Mouse (Mus musculus): Measurements from ENCODE around the gene Oxa1l. TPM values are rescaled to one million over a fixed set of nuclear protein-coding genes. Genes with fewer than 3 reads are reported as not detected.

Oxa1l gene
- polyA plus RNA-seq (2014; fragmentation: Nextera tagmentation; extraction: Ambion mirVana), result 49.8 and 53.0 TPM in 2 replicates

GRCm38 (mm10) chr14:54360577-54361340 is at the start of gene Oxa1l:
Oxa1l (plus strand) TSS chr14:54360834.
- Histone ChIP-seq H3K9me3 (ENCODE audit: control insufficient read depth, low read length) (no peaks in the 10 kb centered on the region), H3K4me1 (ENCODE audit: control insufficient read depth, insufficient read depth, low read length) (peaks cover 5% of the 10 kb centered on the region; the same call in 1 of the 2 replicates), H3K9ac (ENCODE audit: low read length) (peak within 1 kb of the TSS; percentile 91), H3K4me3 (ENCODE audit: low read depth, low read length) (peak within 1 kb of the TSS; percentile 91), H3K36me3 (ENCODE audit: control insufficient read depth, insufficient read depth, low read length) (no peaks in the 10 kb centered on the region; the same call in none of the 2 replicates), H3K27me3 (ENCODE audit: control insufficient read depth, insufficient read depth, low read length) (no peaks in the 10 kb centered on the region), H3K27ac (ENCODE audit: low read depth, low read length) (peak within 1 kb of the TSS; percentile 67), H3K4me2 (ENCODE audit: low read depth) (peak within 1 kb of the TSS; percentile 72)
- ATAC-seq (ENCODE audit: insufficient read depth, low FRiP score, low TSS enrichment), result peak; percentile 89
- DNase-seq (ENCODE audit: low spot score), result peak; percentile 95
- WGBS, result under 1% methylated on average over 47 of the region's 48 CpGs

DNA sequence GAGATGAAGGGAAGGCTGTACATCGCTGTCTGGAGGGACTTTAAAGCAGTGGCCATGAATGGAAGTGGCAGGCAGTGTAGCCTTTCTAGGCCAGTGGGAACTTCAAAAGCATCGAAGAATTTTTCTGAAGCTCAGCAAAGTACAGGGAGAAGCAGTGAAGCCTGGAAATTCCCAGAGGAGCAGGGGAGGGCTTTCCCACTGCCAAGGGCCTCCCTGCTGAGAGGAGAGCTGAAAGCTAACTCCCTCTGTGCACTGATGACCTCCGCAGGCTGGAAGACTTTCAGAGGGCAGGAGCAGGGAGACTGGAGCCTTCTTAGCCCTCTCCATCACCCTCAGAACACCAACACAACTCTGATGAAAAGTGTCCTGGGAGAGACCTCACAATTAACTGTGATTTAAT is 48.9 kb upstream of the Oxa1l start:
- no peak overlapping the region for H3K4me3 ChIP-seq (ENCODE audit: low read depth, low read length)
- H3K27me3 ChIP-seq (ENCODE audit: control insufficient read depth, insufficient read depth, low read length), result no peaks in the 10 kb centered on the region
- no peaks in the 10 kb centered on the region for H3K36me3 ChIP-seq (ENCODE audit: control insufficient read depth, insufficient read depth, low read length)
- DNase-seq (ENCODE audit: low spot score) (no peak), ATAC-seq (ENCODE audit: insufficient read depth, low FRiP score, low TSS enrichment) (no peak)
- no peak overlapping the region for H3K4me2 ChIP-seq (ENCODE audit: low read depth)
- no peaks in the 10 kb centered on the region for H3K9me3 ChIP-seq (ENCODE audit: control insufficient read depth, low read length)
- WGBS, result 38% methylated on average over 3 of the region's 3 CpGs
- H3K4me1 ChIP-seq (ENCODE audit: control insufficient read depth, insufficient read depth, low read length), result no peaks in the 10 kb centered on the region
- H3K9ac ChIP-seq (ENCODE audit: low read length), result no peak overlapping the region
- H3K27ac ChIP-seq (ENCODE audit: low read depth, low read length), result no peak overlapping the region

- WGBS, result 78% methylated on average over 18 of the region's 18 CpGs
- H3K36me3 ChIP-seq (ENCODE audit: control insufficient read depth, insufficient read depth, low read length), result no peaks in the 10 kb centered on the region
- no peaks in the 10 kb centered on the region for H3K9me3 ChIP-seq (ENCODE audit: control insufficient read depth, low read length)
Observed at GRCm38 (mm10) chr14:54321556-54322376, 38.9 kb upstream of the Oxa1l start.

DNA sequence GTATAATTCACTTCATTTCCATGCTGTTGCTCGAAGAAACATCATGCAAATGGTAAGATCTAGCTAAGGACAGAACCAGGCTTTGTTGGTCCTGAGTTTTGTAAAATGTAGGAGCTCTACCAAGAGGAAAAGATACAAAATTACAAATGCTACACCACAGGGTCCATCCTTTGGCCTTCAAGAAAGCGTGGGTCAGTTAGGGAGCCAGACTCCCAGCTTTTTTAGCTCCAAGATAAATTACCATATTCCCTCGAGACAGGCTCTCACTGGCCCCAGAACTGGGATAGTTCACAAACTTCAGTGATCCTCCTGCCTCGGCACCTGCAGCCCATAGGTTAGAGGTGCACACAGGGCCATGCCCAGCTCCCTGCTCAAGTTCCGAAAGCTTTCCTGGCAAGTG is 36.1 kb upstream of the Oxa1l start:
- Histone ChIP-seq H3K4me1 (ENCODE audit: control insufficient read depth, insufficient read depth, low read length) (no peaks in the 10 kb centered on the region), H3K27me3 (ENCODE audit: control insufficient read depth, insufficient read depth, low read length) (no peaks in the 10 kb centered on the region), H3K9me3 (ENCODE audit: control insufficient read depth, low read length) (no peaks in the 10 kb centered on the region), H3K9ac (ENCODE audit: low read length) (no peak overlapping the region), H3K27ac (ENCODE audit: low read depth, low read length) (no peak overlapping the region), H3K4me3 (ENCODE audit: low read depth, low read length) (no peak overlapping the region), H3K4me2 (ENCODE audit: low read depth) (no peak overlapping the region), H3K36me3 (ENCODE audit: control insufficient read depth, insufficient read depth, low read length) (no peaks in the 10 kb centered on the region)
- WGBS, result 77% methylated on average over 5 of the region's 5 CpGs
- DNase-seq (ENCODE audit: low spot score) (no peak), ATAC-seq (ENCODE audit: insufficient read depth, low FRiP score, low TSS enrichment) (no peak)

More at GRCm38 (mm10) chr14:54321556-54322376, 38.9 kb upstream of the Oxa1l start:
- ATAC-seq (ENCODE audit: insufficient read depth, low FRiP score, low TSS enrichment) (no peak), DNase-seq (ENCODE audit: low spot score) (no peak)
- Histone ChIP-seq H3K27ac (ENCODE audit: low read depth, low read length) (no peak overlapping the region), H3K4me2 (ENCODE audit: low read depth) (no peak overlapping the region), H3K4me1 (ENCODE audit: control insufficient read depth, insufficient read depth, low read length) (no peaks in the 10 kb centered on the region), H3K27me3 (ENCODE audit: control insufficient read depth, insufficient read depth, low read length) (no peaks in the 10 kb centered on the region), H3K4me3 (ENCODE audit: low read depth, low read length) (no peak overlapping the region), H3K9ac (ENCODE audit: low read length) (no peak overlapping the region)

DNA sequence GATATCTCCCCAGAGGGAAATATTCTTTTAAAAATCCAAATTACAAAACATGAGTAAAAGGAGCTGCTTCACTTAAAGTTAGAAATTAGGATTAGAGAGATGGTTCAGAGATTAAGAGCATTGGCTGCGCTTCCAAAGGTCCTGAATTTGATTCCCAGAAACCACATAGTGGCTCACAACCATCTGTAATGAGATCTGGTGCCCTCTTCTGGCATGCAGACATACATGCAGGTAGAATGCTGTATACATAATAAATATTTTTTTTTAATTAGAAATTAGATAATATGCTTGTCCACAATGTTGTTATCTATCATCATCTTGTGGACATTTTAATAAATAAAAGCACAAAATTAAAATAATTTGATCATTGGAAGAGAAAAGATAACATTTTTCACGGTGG is 32.1 kb upstream of the Oxa1l start:
- Histone ChIP-seq H3K36me3 (ENCODE audit: control insufficient read depth, insufficient read depth, low read length) (no peaks in the 10 kb centered on the region), H3K27me3 (ENCODE audit: control insufficient read depth, insufficient read depth, low read length) (no peaks in the 10 kb centered on the region), H3K4me3 (ENCODE audit: low read depth, low read length) (no peak overlapping the region), H3K4me2 (ENCODE audit: low read depth) (no peak overlapping the region), H3K27ac (ENCODE audit: low read depth, low read length) (no peak overlapping the region), H3K4me1 (ENCODE audit: control insufficient read depth, insufficient read depth, low read length) (0 out of 2 replicates have a peak, but pooled peaks cover 2% of the 10 kb centered on the region), H3K9ac (ENCODE audit: low read length) (no peak overlapping the region), H3K9me3 (ENCODE audit: control insufficient read depth, low read length) (no peaks in the 10 kb centered on the region)
- ATAC-seq (ENCODE audit: insufficient read depth, low FRiP score, low TSS enrichment), result no peak
- WGBS, result 84% methylated on average over 2 of the region's 2 CpGs
- DNase-seq (ENCODE audit: low spot score), result no peak

- Histone ChIP-seq H3K9ac (ENCODE audit: low read length) (no peak overlapping the region), H3K4me2 (ENCODE audit: low read depth) (no peak overlapping the region), H3K4me3 (ENCODE audit: low read depth, low read length) (no peak overlapping the region), H3K27ac (ENCODE audit: low read depth, low read length) (no peak overlapping the region), H3K4me1 (ENCODE audit: control insufficient read depth, insufficient read depth, low read length) (0 out of 2 replicates have a peak, but pooled peaks cover 2% of the 10 kb centered on the region), H3K36me3 (ENCODE audit: control insufficient read depth, insufficient read depth, low read length) (no peaks in the 10 kb centered on the region), H3K27me3 (ENCODE audit: control insufficient read depth, insufficient read depth, low read length) (no peaks in the 10 kb centered on the region), H3K9me3 (ENCODE audit: control insufficient read depth, low read length) (no peaks in the 10 kb centered on the region)
- ATAC-seq (ENCODE audit: insufficient read depth, low FRiP score, low TSS enrichment) (no peak), DNase-seq (ENCODE audit: low spot score) (no peak)
- 54% methylated on average over 9 of the region's 9 CpGs for WGBS
Observed at GRCm38 (mm10) chr14:54329201-54329600, 31.4 kb upstream of the Oxa1l start.

GRCm38 (mm10) chr14:54331178-54331577 is 29.5 kb upstream of the Oxa1l start:
- DNase-seq (ENCODE audit: low spot score), result no peak

GRCm38 (mm10) chr14:54332176-54333074 is 28.2 kb upstream of the Oxa1l start:
- ATAC-seq (ENCODE audit: insufficient read depth, low FRiP score, low TSS enrichment), result no peak
- Histone ChIP-seq H3K27ac (ENCODE audit: low read depth, low read length) (0 out of 2 replicates have a peak overlapping the region, but pooled peaks have one; percentile 63), H3K27me3 (ENCODE audit: control insufficient read depth, insufficient read depth, low read length) (no peaks in the 10 kb centered on the region), H3K4me2 (ENCODE audit: low read depth) (no peak overlapping the region), H3K9me3 (ENCODE audit: control insufficient read depth, low read length) (no peaks in the 10 kb centered on the region), H3K9ac (ENCODE audit: low read length) (no peak overlapping the region), H3K4me1 (ENCODE audit: control insufficient read depth, insufficient read depth, low read length) (0 out of 2 replicates have a peak, but pooled peaks cover 2% of the 10 kb centered on the region), H3K36me3 (ENCODE audit: control insufficient read depth, insufficient read depth, low read length) (no peaks in the 10 kb centered on the region), H3K4me3 (ENCODE audit: low read depth, low read length) (no peak overlapping the region)
- 65% methylated on average over 5 of the region's 5 CpGs for WGBS
- peak; percentile 20 for DNase-seq (ENCODE audit: low spot score)

More at GRCm38 (mm10) chr14:54331178-54331577, 29.5 kb upstream of the Oxa1l start:
- Histone ChIP-seq H3K4me3 (ENCODE audit: low read depth, low read length) (no peak overlapping the region), H3K27ac (ENCODE audit: low read depth, low read length) (no peak overlapping the region), H3K4me1 (ENCODE audit: control insufficient read depth, insufficient read depth, low read length) (0 out of 2 replicates have a peak, but pooled peaks cover 2% of the 10 kb centered on the region), H3K9me3 (ENCODE audit: control insufficient read depth, low read length) (no peaks in the 10 kb centered on the region), H3K4me2 (ENCODE audit: low read depth) (no peak overlapping the region), H3K36me3 (ENCODE audit: control insufficient read depth, insufficient read depth, low read length) (no peaks in the 10 kb centered on the region), H3K27me3 (ENCODE audit: control insufficient read depth, insufficient read depth, low read length) (no peaks in the 10 kb centered on the region), H3K9ac (ENCODE audit: low read length) (no peak overlapping the region)
- no peak for ATAC-seq (ENCODE audit: insufficient read depth, low FRiP score, low TSS enrichment)
- WGBS, result 90% methylated on average over 1 of the region's 1 CpGs
